Mouse (Mus musculus) MEL (cell line): ENCODE data around the gene Gm11273. TPM values are rescaled to one million over a fixed set of nuclear protein-coding genes. Genes with fewer than 3 reads are reported as not detected.
A peak's percentile ranks its signal among the peaks of the same experiment; 100 is the strongest.

Experiments
- DNase-seq: peaks from one replicate; pipeline ENCODE4 v3.0.0; 2011; ENCODE audit warnings: low read depth, low spot score
- H3K27ac ChIP-seq: 2 replicates; pipeline ENCODE4 v1.5.1; 2012; ENCODE audit warnings: low read depth, mild to moderate bottlenecking, control low read depth, low read length, moderate library complexity; ENCODE audit not compliant: control insufficient read depth
- H3K27me3 ChIP-seq, 2 experiments: fragments of 150-350 bp in 1 of 2; sonication (generic) in 1 of 2; 2 replicates each; pipeline ENCODE4 v1.6.1; 2012; ENCODE audit warnings: low read length in 2 of 2, mild to moderate bottlenecking in 2 of 2, improper control_type of control experiment in 1 of 2, moderate library complexity in 1 of 2; ENCODE audit not compliant: insufficient read depth in 2 of 2, control insufficient read depth in 1 of 2
- H3K36me3 ChIP-seq, 2 experiments: 2 replicates each; pipeline ENCODE4 v1.6.1; 2012 to 2014; ENCODE audit warnings: low read length in 2 of 2, improper control_type of control experiment in 1 of 2, inconsistent platforms in 1 of 2, mild to moderate bottlenecking in 1 of 2; ENCODE audit not compliant: insufficient read depth in 2 of 2, control insufficient read depth in 1 of 2
- H3K4me1 ChIP-seq, 2 experiments: fragments of 150-350 bp in 1 of 2; sonication (generic) in 1 of 2; 2 replicates each; pipeline ENCODE4 v1.6.1; 2012; ENCODE audit warnings: low read length in 2 of 2, improper control_type of control experiment in 1 of 2, mild to moderate bottlenecking in 1 of 2; ENCODE audit not compliant: insufficient read depth in 2 of 2, control insufficient read depth in 1 of 2
- H3K4me3 ChIP-seq, 2 experiments: fragments of 150-350 bp in 1 of 2; sonication (generic) in 1 of 2; 2 replicates each; pipeline ENCODE4 v1.5.1; 2012; ENCODE audit warnings: low read depth in 2 of 2, low read length in 2 of 2, mild to moderate bottlenecking in 2 of 2, moderate library complexity in 2 of 2, control low read depth in 1 of 2, improper control_type of control experiment in 1 of 2; ENCODE audit not compliant: control insufficient read depth in 1 of 2, insufficient read depth in 1 of 2
- H3K79me2 ChIP-seq: 2 replicates; pipeline ENCODE4 v1.6.1; 2012; ENCODE audit warnings: mild to moderate bottlenecking, low read length, moderate library complexity; ENCODE audit not compliant: control insufficient read depth, poor library complexity, insufficient read depth
- H3K9ac ChIP-seq: 2 replicates; pipeline ENCODE4 v1.6.1; 2012; ENCODE audit warnings: low read depth, mild to moderate bottlenecking, control low read depth, low read length, moderate library complexity; ENCODE audit not compliant: control insufficient read depth, poor library complexity, severe bottlenecking
- H3K9me3 ChIP-seq: fragments of 150-350 bp; sonication (generic); replicated peaks from 2 replicates; pipeline ENCODE4 v1.6.1; 2012; ENCODE audit warnings: mild to moderate bottlenecking, low read length, improper control_type of control experiment, moderate library complexity; ENCODE audit not compliant: insufficient read depth
- BHLHE40 ChIP-seq: IDR thresholded peaks from 2 replicates; pipeline ENCODE4 v1.6.1; 2012; ENCODE audit warnings: low read depth, mild to moderate bottlenecking, inconsistent platforms, low read length, improper control_type of control experiment, borderline replicate concordance
- CTCF ChIP-seq, 3 experiments: IDR thresholded peaks in 2 of 3; conservative IDR thresholded peaks in 1 of 3; 2 replicates each; pipeline ENCODE4 v1.5.1; 2011 to 2012; ENCODE audit warnings: low read length in 3 of 3, low read depth in 2 of 3, mild to moderate bottlenecking in 2 of 3, improper control_type of control experiment in 1 of 3, inconsistent platforms in 1 of 3, mixed read lengths in 1 of 3, moderate library complexity in 1 of 3; ENCODE audit not compliant: control insufficient read depth in 1 of 3, insufficient read depth in 1 of 3, poor library complexity in 1 of 3, severe bottlenecking in 1 of 3
- E2F4 ChIP-seq: IDR thresholded peaks from 2 replicates; pipeline ENCODE4 v1.6.1; 2011; ENCODE audit warnings: low read depth, low read length, improper control_type of control experiment, borderline replicate concordance
- ELF1 ChIP-seq: IDR thresholded peaks from 2 replicates; pipeline ENCODE4 v1.6.1; 2014; ENCODE audit warnings: low read depth, mild to moderate bottlenecking, inconsistent platforms, low read length, improper control_type of control experiment, moderate library complexity
- EP300 ChIP-seq, 2 experiments: IDR thresholded peaks; 2 replicates each; pipeline ENCODE4 v1.6.1; 2011; ENCODE audit warnings: improper control_type of control experiment in 2 of 2, low read length in 2 of 2, low read depth in 1 of 2, mild to moderate bottlenecking in 1 of 2
- ETS1 ChIP-seq: IDR thresholded peaks from 2 replicates; pipeline ENCODE4 v1.6.1; 2012; ENCODE audit warnings: low read depth, mild to moderate bottlenecking, inconsistent platforms, low read length, improper control_type of control experiment, moderate library complexity
- GABPA ChIP-seq: IDR thresholded peaks from 2 replicates; pipeline ENCODE4 v1.6.1; 2012; ENCODE audit warnings: low read depth, mild to moderate bottlenecking, inconsistent platforms, low read length, improper control_type of control experiment, moderate library complexity
- GATA1 ChIP-seq: IDR thresholded peaks from 2 replicates; pipeline ENCODE4 v1.6.1; 2011; ENCODE audit warnings: low read depth, low read length, improper control_type of control experiment
- JUND ChIP-seq: IDR thresholded peaks from 2 replicates; pipeline ENCODE4 v1.6.1; 2011; ENCODE audit warnings: low read depth, mild to moderate bottlenecking, improper control_type of control experiment, low read length
- KAT2A ChIP-seq: conservative IDR thresholded peaks from 2 replicates; pipeline ENCODE4 v1.6.1; 2012; ENCODE audit warnings: low read depth, low read length, improper control_type of control experiment, inconsistent platforms
- MAZ ChIP-seq: IDR thresholded peaks from 2 replicates; pipeline ENCODE4 v1.6.1; 2012; ENCODE audit warnings: low read depth, mild to moderate bottlenecking, inconsistent platforms, low read length, improper control_type of control experiment
- MEF2A ChIP-seq: IDR thresholded peaks from 2 replicates; pipeline ENCODE4 v1.6.1; 2014; ENCODE audit warnings: low read depth, mild to moderate bottlenecking, inconsistent platforms, low read length, improper control_type of control experiment; ENCODE audit not compliant: poor library complexity, insufficient replicate concordance, severe bottlenecking; ENCODE audit errors: extremely low read depth
- MXI1 ChIP-seq: IDR thresholded peaks from 2 replicates; pipeline ENCODE4 v1.6.1; 2011; ENCODE audit warnings: mild to moderate bottlenecking, low read depth, low read length, improper control_type of control experiment
- MYB ChIP-seq: IDR thresholded peaks from 2 replicates; pipeline ENCODE4 v1.6.1; 2011; ENCODE audit warnings: mild to moderate bottlenecking, low read depth, low read length, improper control_type of control experiment
- NELFE ChIP-seq: IDR thresholded peaks from 2 replicates; pipeline ENCODE4 v1.6.1; 2011; ENCODE audit warnings: low read depth, low read length, improper control_type of control experiment
- POLR2A ChIP-seq, 2 experiments: IDR thresholded peaks; 2 replicates each; pipeline ENCODE4 v1.6.1; 2011 to 2012; ENCODE audit warnings: low read length in 2 of 2, mild to moderate bottlenecking in 2 of 2, control low read depth in 1 of 2, improper control_type of control experiment in 1 of 2, low read depth in 1 of 2, moderate library complexity in 1 of 2; ENCODE audit not compliant: control insufficient read depth in 1 of 2, insufficient read depth in 1 of 2, poor library complexity in 1 of 2
- POLR2AphosphoS2 ChIP-seq: IDR thresholded peaks from 2 replicates; pipeline ENCODE4 v1.6.1; 2011; ENCODE audit warnings: low read length, improper control_type of control experiment
- POLR2AphosphoS5 ChIP-seq: IDR thresholded peaks from 2 replicates; pipeline ENCODE4 v1.6.1; 2012; ENCODE audit warnings: low read depth, borderline replicate concordance, mild to moderate bottlenecking, inconsistent platforms, low read length, moderate library complexity, mixed read lengths
- RCOR1 ChIP-seq: IDR thresholded peaks from 2 replicates; pipeline ENCODE4 v1.6.1; 2012; ENCODE audit warnings: low read depth, mild to moderate bottlenecking, inconsistent platforms, low read length, improper control_type of control experiment
- SIN3A ChIP-seq: IDR thresholded peaks from 2 replicates; pipeline ENCODE4 v1.6.1; 2012; ENCODE audit warnings: low read length, improper control_type of control experiment, inconsistent platforms
- SMC3 ChIP-seq: IDR thresholded peaks from 2 replicates; pipeline ENCODE4 v1.6.1; 2011; ENCODE audit warnings: low read depth, low read length, improper control_type of control experiment
- TAL1 ChIP-seq: IDR thresholded peaks from 2 replicates; pipeline ENCODE4 v1.6.1; 2012; ENCODE audit warnings: mild to moderate bottlenecking, inconsistent platforms, low read length, moderate library complexity, mixed read lengths
- TBP ChIP-seq: IDR thresholded peaks from 2 replicates; pipeline ENCODE4 v1.8.0; 2011; ENCODE audit warnings: low read depth, low read length, improper control_type of control experiment
- UBTF ChIP-seq: IDR thresholded peaks from 2 replicates; pipeline ENCODE4 v1.6.1; 2012; ENCODE audit warnings: low read depth, mild to moderate bottlenecking, inconsistent platforms, low read length, improper control_type of control experiment, moderate library complexity, borderline replicate concordance; ENCODE audit not compliant: insufficient read depth
- USF1 ChIP-seq: IDR thresholded peaks from 2 replicates; pipeline ENCODE4 v1.6.1; 2014; ENCODE audit warnings: low read depth, mild to moderate bottlenecking, inconsistent platforms, low read length, improper control_type of control experiment, moderate library complexity
- USF2 ChIP-seq, 2 experiments: IDR thresholded peaks; 2 replicates each; pipeline ENCODE4 v1.6.1; 2011 to 2012; ENCODE audit warnings: improper control_type of control experiment in 2 of 2, low read length in 2 of 2, borderline replicate concordance in 1 of 2, inconsistent platforms in 1 of 2, low read depth in 1 of 2, mild to moderate bottlenecking in 1 of 2; ENCODE audit not compliant: insufficient read depth in 1 of 2
- ZC3H11A ChIP-seq: IDR thresholded peaks from 2 replicates; pipeline ENCODE4 v1.6.1; 2012; ENCODE audit warnings: low read depth, mild to moderate bottlenecking, inconsistent platforms, low read length, improper control_type of control experiment
- ZKSCAN1 ChIP-seq: IDR thresholded peaks from 2 replicates; pipeline ENCODE4 v1.6.1; 2012; ENCODE audit warnings: low read depth, mild to moderate bottlenecking, inconsistent platforms, low read length, improper control_type of control experiment, moderate library complexity
- ZMIZ1 ChIP-seq: IDR thresholded peaks from 2 replicates; pipeline ENCODE4 v1.6.1; 2012; ENCODE audit warnings: low read depth, mild to moderate bottlenecking, inconsistent platforms, low read length, improper control_type of control experiment, moderate library complexity
- ZNF384 ChIP-seq: IDR thresholded peaks from 2 replicates; pipeline ENCODE4 v1.6.1; 2012; ENCODE audit warnings: low read depth, mild to moderate bottlenecking, inconsistent platforms, low read length, improper control_type of control experiment
- polyA plus RNA-seq, 2 experiments: library from polyadenylated mRNA; stranded (reverse) in 1 of 2; unstranded in 1 of 2; fragments of >175 nt in 1 of 2; fragments of >200 nt in 1 of 2; gene quantifications; 2 replicates each; pipeline versions ENCODE4 v1.2.1 to v1.2.4; 2012; ENCODE audit warnings: low replicate concordance in 2 of 2, low read depth in 1 of 2; ENCODE audit not compliant: insufficient read length in 2 of 2, insufficient read depth in 1 of 2, missing spikeins in 1 of 2
- total RNA-seq: library from RNA; depleted of rRNA; stranded (reverse); fragments of 300-350 nt; gene quantifications from 2 replicates; pipeline ENCODE4 v1.2.3, GENCODE M21; 2012

The Gm11273 gene
- total and polyA plus RNA-seq, 3 experiments, result 32.5 to 306 TPM; not detected in 1

DNA sequence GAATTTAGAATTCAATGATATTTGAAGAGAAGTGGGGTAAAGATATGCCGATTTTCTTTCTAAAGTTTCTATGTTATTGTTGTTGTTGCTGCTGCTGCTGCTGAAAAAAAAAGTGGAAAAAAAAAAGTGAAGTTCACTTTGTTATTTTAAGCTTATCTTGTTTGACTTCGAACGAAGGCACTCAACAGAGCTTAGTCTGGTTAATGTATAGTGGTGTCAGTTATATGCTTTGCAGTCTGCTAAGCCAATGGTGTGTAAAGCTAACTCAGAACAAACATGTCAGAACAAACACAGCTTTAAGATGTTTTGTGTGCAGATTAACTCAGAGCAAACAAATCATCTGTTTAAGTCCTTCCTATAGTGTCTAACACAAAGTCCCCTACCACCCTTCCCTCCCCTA, 47.1 kb downstream of the Gm11273 start:
- TF ChIP-seq SIN3A (no peak), ZNF384 (peak; percentile 81), NELFE (no peak), GATA1 (0 out of 2 replicates have a peak, but pooled peaks have one; percentile 9), CTCF (IDR thresholded peaks at IDR 0.05 in 2 of 3, conservative IDR thresholded peaks at IDR 0.05 in 1 of 3; ENCODE audit: control insufficient read depth in 1 of 3, insufficient read depth in 1 of 3, low read depth in 2 of 3, low read length in 3 of 3, poor library complexity in 1 of 3, severe bottlenecking in 1 of 3) (no peak)
- Histone ChIP-seq H3K9ac (no peak overlapping the region), H3K36me3 (peaks cover 0 to 8% of the 10 kb centered on the region in 2 experiments; a peak in 2 of 4 replicates), H3K79me2 (peaks cover 2% of the 10 kb centered on the region), H3K27ac (no peak overlapping the region), H3K4me3 (peak overlapping the region in 1 of 2 experiments; percentile 65; a peak in 2 of 4 replicates), H3K9me3 (no peaks in the 10 kb centered on the region), H3K4me1 (peaks cover 3 to 6% of the 10 kb centered on the region in 2 experiments; a peak in 2 of 4 replicates), H3K27me3 (peaks cover 2 to 3% of the 10 kb centered on the region in 2 experiments; a peak in 3 of 4 replicates)
- peak; percentile 30 for DNase-seq

DNA sequence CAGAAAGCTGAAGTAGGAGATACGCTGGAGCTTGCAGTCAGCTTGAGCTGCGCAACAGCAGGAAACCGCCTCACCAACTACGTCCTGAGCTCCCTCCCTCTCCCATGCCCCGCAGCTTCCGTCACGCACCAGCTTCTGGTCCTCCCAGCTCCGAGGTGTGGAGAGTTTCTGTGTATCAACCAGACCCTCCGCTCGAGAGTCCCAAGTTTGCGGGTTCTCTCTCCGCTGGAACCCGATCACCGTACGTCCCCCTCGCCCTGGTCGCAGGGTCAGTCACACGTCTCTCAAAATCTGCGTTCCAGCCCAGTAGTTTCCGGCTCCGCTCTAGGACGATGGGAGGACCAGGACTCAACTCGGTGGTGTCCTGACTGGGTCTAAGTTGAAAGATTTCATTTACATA, 47.8 kb downstream of the Gm11273 start, which contains the start of gene Zscan26:
TSS of gene Zscan26 (minus strand) at position 282 of the 400 bp plus-strand sequence.
- Histone ChIP-seq H3K9ac (peak within 1 kb of the TSS; percentile 73), H3K4me1 (peaks cover 3 to 6% of the 10 kb centered on the region in 2 experiments; a peak in 2 of 4 replicates), H3K36me3 (peaks cover 0 to 8% of the 10 kb centered on the region in 2 experiments; a peak in 2 of 4 replicates), H3K4me3 (peak within 1 kb of the TSS; percentile 65 to 87), H3K79me2 (peaks cover 2% of the 10 kb centered on the region), H3K27ac (peak within 1 kb of the TSS; percentile 48; the same call in 1 of the 2 replicates), H3K27me3 (peaks cover 2 to 3% of the 10 kb centered on the region in 2 experiments; a peak in 3 of 4 replicates), H3K9me3 (no peaks in the 10 kb centered on the region)
- peak; percentile 90 for DNase-seq
- no peak for TF ChIP-seq E2F4
- no peak for TF ChIP-seq ZC3H11A
- TF ChIP-seq MYB, result no peak
- TF ChIP-seq MAZ, result no peak
- peak; percentile 52; the same call in 1 of the 2 replicates for TF ChIP-seq TBP
- TF ChIP-seq TAL1, result no peak
- TF ChIP-seq MEF2A, result no peak
- no peak for TF ChIP-seq ZMIZ1
- no peak for TF ChIP-seq GABPA
- TF ChIP-seq KAT2A, result peak; percentile 50; the same call in 1 of the 2 replicates
- no peak for TF ChIP-seq ETS1
- no peak for TF ChIP-seq ZNF384
- 0 out of 2 replicates have a peak, but pooled peaks have one; percentile 13 for TF ChIP-seq JUND
- TF ChIP-seq RCOR1, result no peak
- TF ChIP-seq MXI1, result no peak; the same call in 1 of the 2 replicates
- TF ChIP-seq ZKSCAN1, result no peak
- TF ChIP-seq USF1, result no peak
- TF ChIP-seq EP300 (IDR thresholded peaks at IDR 0.05; ENCODE audit: low read depth in 1 of 2, low read length in 2 of 2), result no peak
- TF ChIP-seq SMC3, result no peak
- TF ChIP-seq POLR2A (IDR thresholded peaks at IDR 0.05; ENCODE audit: control insufficient read depth in 1 of 2, insufficient read depth in 1 of 2, low read depth in 1 of 2, low read length in 2 of 2, poor library complexity in 1 of 2), result peak; percentile 72 to 86; a peak in 3 of 4 replicates
- peak; percentile 77 for TF ChIP-seq NELFE
- TF ChIP-seq SIN3A, result peak; percentile 75
- no peak for TF ChIP-seq UBTF
- TF ChIP-seq USF2 (IDR thresholded peaks at IDR 0.05; ENCODE audit: borderline replicate concordance in 1 of 2, insufficient read depth in 1 of 2, low read depth in 1 of 2, low read length in 2 of 2), result no peak
- peak; percentile 63; the same call in 1 of the 2 replicates for TF ChIP-seq ELF1
- no peak for TF ChIP-seq BHLHE40
- TF ChIP-seq POLR2AphosphoS5, result no peak
- peak; percentile 70; the same call in 1 of the 2 replicates for TF ChIP-seq POLR2AphosphoS2
